Mouse (Mus musculus) layer of hippocampus, adult 9-10 months (tissue): Measurements from ENCODE around the gene Senp7.
A peak's percentile ranks its signal among the peaks of the same experiment; 100 is the strongest.
"Not testable (repeated sequence)": the region's sequence is repeated elsewhere in the genome, so short reads cannot be mapped to it uniquely, and the experiment has no call there.

Experiments
- DNase-seq: peaks from one replicate; pipeline ENCODE4 v3.0.0; 2022; ENCODE audit warnings: low spot score

Gene Senp7

GRCm38 (mm10) chr16:56137672-56138071 lies 89.5 kb downstream of the Senp7 start:
- DNase-seq, result not testable (repeated sequence)

GRCm38 (mm10) chr16:56139921-56140320 lies 91.8 kb downstream of the Senp7 start:
- no peak for DNase-seq

- no peak for DNase-seq
Measured at GRCm38 (mm10) chr16:56144876-56145555, 96.9 kb downstream of the Senp7 start.

GRCm38 (mm10) chr16:56147679-56148078 lies 99.5 kb downstream of the Senp7 start:
- no peak for DNase-seq

GRCm38 (mm10) chr16:56163466-56163865 lies 115.3 kb downstream of the Senp7 start:
- DNase-seq, result no peak

GRCm38 (mm10) chr16:56170247-56170646 lies 122.1 kb downstream of the Senp7 start:
- peak; percentile 43 for DNase-seq

GRCm38 (mm10) chr16:56175867-56176581 lies 127.9 kb downstream of the Senp7 start:
- DNase-seq, result no peak

GRCm38 (mm10) chr16:56186863-56187262 lies 138.7 kb downstream of the Senp7 start:
- DNase-seq, result no peak

GRCm38 (mm10) chr16:56188198-56188597 lies 140.1 kb downstream of the Senp7 start:
- DNase-seq, result peak; percentile 36

GRCm38 (mm10) chr16:56204051-56204450 lies 155.9 kb downstream of the Senp7 start, which contains the start of gene Impg2:
Impg2 (plus strand) TSS chr16:56204313.
- no peak for DNase-seq

- DNase-seq, result no peak
Measured at GRCm38 (mm10) chr16:56212740-56213139, 164.6 kb downstream of the Senp7 start.

GRCm38 (mm10) chr16:56227686-56228085 lies 179.5 kb downstream of the Senp7 start:
- DNase-seq, result no peak

- no peak for DNase-seq
Measured at GRCm38 (mm10) chr16:56229455-56229854, 181.3 kb downstream of the Senp7 start.

GRCm38 (mm10) chr16:56231300-56231699 lies 183.2 kb downstream of the Senp7 start:
- peak; percentile 29 for DNase-seq

GRCm38 (mm10) chr16:56232736-56233135 lies 184.6 kb downstream of the Senp7 start:
- no peak for DNase-seq
